Mouse (Mus musculus): Measurements from ENCODE around the gene Gm12166. TPM values are rescaled to one million over a fixed set of nuclear protein-coding genes. Genes with fewer than 3 reads are reported as not detected.

Gm12166 gene
- total and polyA plus RNA-seq, 2 experiments from 2014 or later: 8.3 to 10.6 TPM

GRCm38 (mm10) chr11:46016061-46016460 is 36.1 kb downstream of the Gm12166 start:
- no peak overlapping the region for H3K27ac ChIP-seq
- no peaks in the 10 kb centered on the region for H3K36me3 ChIP-seq (ENCODE audit: insufficient read depth, low read length)
- peak; percentile 83 for TF ChIP-seq CTCF (IDR thresholded peaks at IDR 0.05; ENCODE audit: low read depth)
- H3K9me3 ChIP-seq (ENCODE audit: low read length): no peaks in the 10 kb centered on the region
- no peaks in the 10 kb centered on the region for H3K27me3 ChIP-seq (ENCODE audit: insufficient read depth, low read length)
- H3K4me3 ChIP-seq (ENCODE audit: low read length): no peak overlapping the region
- no peak overlapping the region for H3K4me2 ChIP-seq (ENCODE audit: low read depth, low read length)
- DNase-seq (ENCODE audit: low spot score): peak; percentile 88
- WGBS: 22% methylated on average over 6 of the region's 6 CpGs
- no peaks in the 10 kb centered on the region for H3K4me1 ChIP-seq (ENCODE audit: insufficient read depth, low read length)
- no peak overlapping the region for H3K9ac ChIP-seq (replicated peaks; ENCODE audit: low read length)
- ATAC-seq: no peak

Small RNA genes lying within 50 kb of the gene (microRNA-seq; reads per million reads assigned to microRNA genes)
- 0 reads per million in 2 experiments for gene Mir8100

Other genes starting within 250 kb of the Gm12166 start
- gene Clint1, start 200.3 kb downstream of the Gm12166 start, total RNA-seq (2014; rRNA removed): 26.5 and 30.4 TPM in 2 replicates
- gene Clint1, start 200.3 kb downstream of the Gm12166 start, polyA plus RNA-seq (2015; fragmentation: Nextera tagmentation; extraction: Ambion mirVana): 31.0 and 31.8 TPM in 2 replicates
- gene Lsm11, start 107.4 kb downstream of the Gm12166 start, total RNA-seq (2014; rRNA removed): 92.6 and 96.2 TPM in 2 replicates
- gene Lsm11, start 107.4 kb downstream of the Gm12166 start, polyA plus RNA-seq (2015; fragmentation: Nextera tagmentation; extraction: Ambion mirVana): 27.5 and 31.0 TPM in 2 replicates
- gene Thg1l, start 96.8 kb downstream of the Gm12166 start, total RNA-seq (2014; rRNA removed): 11.4 and 13.3 TPM in 2 replicates
- gene Thg1l, start 96.8 kb downstream of the Gm12166 start, polyA plus RNA-seq (2015; fragmentation: Nextera tagmentation; extraction: Ambion mirVana): 8.8 and 10.6 TPM in 2 replicates
- gene Sox30, start 72.0 kb downstream of the Gm12166 start, total RNA-seq (2014; rRNA removed): 0.93 TPM in 1 of 2 replicates, not detected in the other
- gene Sox30, start 72.0 kb downstream of the Gm12166 start, polyA plus RNA-seq (2015; fragmentation: Nextera tagmentation; extraction: Ambion mirVana): 0.08 and 0.09 TPM in 2 replicates
- 18.5 and 19.1 TPM in 2 replicates for gene Adam19, start 3.7 kb upstream of the Gm12166 start, total RNA-seq (2014; rRNA removed)
- 5.6 and 5.8 TPM in 2 replicates for gene Adam19, start 3.7 kb upstream of the Gm12166 start, polyA plus RNA-seq (2015; fragmentation: Nextera tagmentation; extraction: Ambion mirVana)
- gene Nipal4, start 114.2 kb upstream of the Gm12166 start, total RNA-seq (2014; rRNA removed): 0.65 and 1.6 TPM in 2 replicates
- 0.38 and 0.47 TPM in 2 replicates for gene Nipal4, start 114.2 kb upstream of the Gm12166 start, polyA plus RNA-seq (2015; fragmentation: Nextera tagmentation; extraction: Ambion mirVana)
- gene Fndc9, start 183.2 kb upstream of the Gm12166 start, total RNA-seq (2014; rRNA removed): 1.8 and 2.2 TPM in 2 replicates
- gene Fndc9, start 183.2 kb upstream of the Gm12166 start, polyA plus RNA-seq (2015; fragmentation: Nextera tagmentation; extraction: Ambion mirVana): 3.8 and 5.0 TPM in 2 replicates

Measured in hindbrain, postnatal 0 days (tissue).